Mouse (Mus musculus) C2C12 (cell line): ENCODE measurements around the gene Cdk17.

ENCODE experiments used
- CTCF ChIP-seq: IDR thresholded peaks from one replicate; pipeline ENCODE4 v1.5.1; 2011; ENCODE audit not compliant: control insufficient read depth, insufficient read depth, insufficient read length
- MYOG ChIP-seq: IDR thresholded peaks from one replicate; pipeline ENCODE4 v1.6.1; 2011; ENCODE audit not compliant: control insufficient read depth, insufficient read length; ENCODE audit errors: extremely low read depth
- USF1 ChIP-seq: IDR thresholded peaks from one replicate; pipeline ENCODE4 v1.6.1; 2011; ENCODE audit warnings: low read depth, mild to moderate bottlenecking, control low read depth, moderate library complexity

DNA sequence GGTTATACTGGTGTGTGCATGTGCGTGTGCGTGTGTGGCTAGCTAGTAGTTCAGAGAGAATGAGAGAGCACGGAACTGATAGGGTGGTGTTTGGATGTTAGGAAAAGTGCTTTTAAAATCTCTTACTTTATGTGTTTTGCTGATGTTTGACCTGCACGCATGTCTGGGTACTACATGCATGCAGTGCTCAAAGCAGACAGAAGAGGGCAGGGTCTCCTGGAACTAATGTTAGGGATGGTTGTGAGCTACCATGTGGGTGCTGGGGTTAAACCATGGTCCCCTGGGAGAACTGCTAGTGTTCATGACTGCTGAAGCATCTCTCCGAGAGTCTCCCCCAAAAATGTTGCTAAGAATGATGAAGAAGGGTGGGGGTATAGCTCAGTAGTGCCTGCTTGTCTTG, 18.0 kb downstream of the Cdk17 start:
- TF ChIP-seq CTCF (no peak), MYOG (no peak), USF1 (no peak)
